Mouse (Mus musculus): ENCODE data around the gene Per2.

GRCm38 (mm10) chr1:91458223-91458861 is 782 bp downstream of the Per2 start:
- TF ChIP-seq CTCF (IDR thresholded peaks at IDR 0.05; ENCODE audit: low read depth, low read length) (no peak), POLR2A (IDR thresholded peaks at IDR 0.05; ENCODE audit: borderline replicate concordance, low read depth, low read length) (no peak)
